Mouse (Mus musculus): ENCODE data around the gene Cacnb1. TPM values are rescaled to one million over a fixed set of nuclear protein-coding genes. Genes with fewer than 3 reads are reported as not detected.

The Cacnb1 gene
- polyA plus RNA-seq, 1 experiment from 2014 or later: 19.6 TPM

- Histone ChIP-seq H3K36me3 (no peaks in the 10 kb centered on the region), H3K9ac (0 out of 2 replicates have a peak within 1 kb of the TSS, but pooled peaks have one; percentile 26), H3K27ac (peak within 1 kb of the TSS; percentile 60; the same call in 1 of the 2 replicates), H3K4me1 (peaks cover 33% of the 10 kb centered on the region), H3K4me3 (peak within 1 kb of the TSS; percentile 50), H3K9me3 (no peaks in the 10 kb centered on the region), H3K4me2 (peak within 1 kb of the TSS; percentile 90), H3K27me3 (peaks cover 3% of the 10 kb centered on the region; the same call in 1 of the 2 replicates)
- WGBS: under 1% methylated on average over 26 of the region's 26 CpGs
- peak; percentile 35; the same call in 1 of the 2 replicates for ATAC-seq (ENCODE audit: insufficient number of reproducible peaks, low FRiP score, low TSS enrichment, low read depth)
Measured at GRCm38 (mm10) chr11:97995564-97996288, 27.1 kb downstream of the Cacnb1 start, which contains the start of gene Arl5c. Arl5c (minus strand) TSS chr11:97996181.

GRCm38 (mm10) chr11:97994539-97995100, 28.2 kb downstream of the Cacnb1 start:
- 6% methylated on average over 13 of the region's 13 CpGs for WGBS
- no peak for ATAC-seq (ENCODE audit: insufficient number of reproducible peaks, low FRiP score, low TSS enrichment, low read depth)
- Histone ChIP-seq H3K27me3 (peaks cover 3% of the 10 kb centered on the region; the same call in 1 of the 2 replicates), H3K9me3 (no peaks in the 10 kb centered on the region), H3K4me2 (peak overlapping the region; percentile 90), H3K9ac (no peak overlapping the region), H3K36me3 (no peaks in the 10 kb centered on the region), H3K27ac (no peak overlapping the region), H3K4me1 (peaks cover 35% of the 10 kb centered on the region), H3K4me3 (peak overlapping the region; percentile 50)

- WGBS: under 1% methylated on average over 26 of the region's 26 CpGs
- H3K36me3 ChIP-seq: no peaks in the 10 kb centered on the region
- H3K27ac ChIP-seq: peak overlapping the region; percentile 90
- peak; percentile 88 for ATAC-seq (ENCODE audit: insufficient number of reproducible peaks, low FRiP score, low TSS enrichment, low read depth)
- H3K4me3 ChIP-seq: peak overlapping the region; percentile 65
- H3K9me3 ChIP-seq: no peaks in the 10 kb centered on the region
- peaks cover 36% of the 10 kb centered on the region for H3K4me1 ChIP-seq
- peaks cover 27% of the 10 kb centered on the region for H3K27me3 ChIP-seq
- peak overlapping the region; percentile 50 for H3K4me2 ChIP-seq
- peak overlapping the region; percentile 71 for H3K9ac ChIP-seq
Measured at GRCm38 (mm10) chr11:97988530-97989096, 34.2 kb downstream of the Cacnb1 start.

- H3K9ac ChIP-seq: peak overlapping the region; percentile 71
- H3K4me2 ChIP-seq: peak overlapping the region; percentile 93
- peaks cover 36% of the 10 kb centered on the region for H3K4me1 ChIP-seq
- no peaks in the 10 kb centered on the region for H3K36me3 ChIP-seq
- peak; percentile 76 for ATAC-seq (ENCODE audit: insufficient number of reproducible peaks, low FRiP score, low TSS enrichment, low read depth)
- H3K4me3 ChIP-seq: peak overlapping the region; percentile 65
- WGBS: under 1% methylated on average over 42 of the region's 42 CpGs
- H3K27ac ChIP-seq: peak overlapping the region; percentile 90
- H3K9me3 ChIP-seq: no peaks in the 10 kb centered on the region
- H3K27me3 ChIP-seq: peaks cover 27% of the 10 kb centered on the region
Measured at GRCm38 (mm10) chr11:97987551-97988526, 35.0 kb downstream of the Cacnb1 start.

GRCm38 (mm10) chr11:97986738-97987465, 35.9 kb downstream of the Cacnb1 start:
- Histone ChIP-seq H3K4me1 (peaks cover 36% of the 10 kb centered on the region), H3K27me3 (peaks cover 27% of the 10 kb centered on the region), H3K27ac (no peak overlapping the region), H3K4me2 (peak overlapping the region; percentile 93), H3K9ac (peak overlapping the region; percentile 45; the same call in 1 of the 2 replicates), H3K4me3 (peak overlapping the region; percentile 65), H3K9me3 (no peaks in the 10 kb centered on the region), H3K36me3 (no peaks in the 10 kb centered on the region)
- 30% methylated on average over 13 of the region's 17 CpGs for WGBS
- ATAC-seq (ENCODE audit: insufficient number of reproducible peaks, low FRiP score, low TSS enrichment, low read depth): no peak

- Histone ChIP-seq H3K36me3 (no peaks in the 10 kb centered on the region), H3K9ac (peak within 1 kb of the TSS; percentile 45), H3K27me3 (peaks cover 27% of the 10 kb centered on the region), H3K4me1 (peaks cover 44% of the 10 kb centered on the region), H3K9me3 (no peaks in the 10 kb centered on the region), H3K4me3 (peak within 1 kb of the TSS; percentile 65), H3K4me2 (peak within 1 kb of the TSS; percentile 93), H3K27ac (no peak within 1 kb of the TSS)
- no peak for ATAC-seq (ENCODE audit: insufficient number of reproducible peaks, low FRiP score, low TSS enrichment, low read depth)
- 3% methylated on average over 56 of the region's 74 CpGs for WGBS
Measured at GRCm38 (mm10) chr11:97985727-97986677, 36.8 kb downstream of the Cacnb1 start, which contains the start of gene Plxdc1. Plxdc1 (minus strand) TSS chr11:97986444.

- 71% methylated on average over 1 of the region's 1 CpGs for WGBS
Measured at GRCm38 (mm10) chr11:97983983-97984382, 38.9 kb downstream of the Cacnb1 start.

GRCm38 (mm10) chr11:97983506-97983905, 39.3 kb downstream of the Cacnb1 start:
- H3K4me3 ChIP-seq: no peak overlapping the region
- no peaks in the 10 kb centered on the region for H3K9me3 ChIP-seq
- H3K36me3 ChIP-seq: no peaks in the 10 kb centered on the region
- H3K4me2 ChIP-seq: no peak overlapping the region
- H3K9ac ChIP-seq: no peak overlapping the region
- no peak overlapping the region for H3K27ac ChIP-seq
- no peak for ATAC-seq (ENCODE audit: insufficient number of reproducible peaks, low FRiP score, low TSS enrichment, low read depth)
- peaks cover 27% of the 10 kb centered on the region for H3K27me3 ChIP-seq
- WGBS: 93% methylated on average over 3 of the region's 3 CpGs
- peaks cover 38% of the 10 kb centered on the region for H3K4me1 ChIP-seq

More at GRCm38 (mm10) chr11:97983983-97984382, 38.9 kb downstream of the Cacnb1 start:
- H3K9ac ChIP-seq: no peak overlapping the region
- H3K4me2 ChIP-seq: no peak overlapping the region
- H3K9me3 ChIP-seq: no peaks in the 10 kb centered on the region
- no peak for ATAC-seq (ENCODE audit: insufficient number of reproducible peaks, low FRiP score, low TSS enrichment, low read depth)
- H3K27me3 ChIP-seq: peaks cover 27% of the 10 kb centered on the region
- H3K4me1 ChIP-seq: peaks cover 39% of the 10 kb centered on the region
- no peak overlapping the region for H3K27ac ChIP-seq
- H3K36me3 ChIP-seq: no peaks in the 10 kb centered on the region
- H3K4me3 ChIP-seq: no peak overlapping the region

GRCm38 (mm10) chr11:97982721-97983120, 40.1 kb downstream of the Cacnb1 start:
- no peak for ATAC-seq (ENCODE audit: insufficient number of reproducible peaks, low FRiP score, low TSS enrichment, low read depth)
- no peak overlapping the region for H3K27ac ChIP-seq
- no peak overlapping the region for H3K4me3 ChIP-seq
- peaks cover 38% of the 10 kb centered on the region for H3K4me1 ChIP-seq
- no peaks in the 10 kb centered on the region for H3K36me3 ChIP-seq
- no peak overlapping the region for H3K4me2 ChIP-seq
- peaks cover 27% of the 10 kb centered on the region for H3K27me3 ChIP-seq
- 89% methylated on average over 9 of the region's 9 CpGs for WGBS
- H3K9me3 ChIP-seq: no peaks in the 10 kb centered on the region
- no peak overlapping the region for H3K9ac ChIP-seq

- Histone ChIP-seq H3K4me1 (peaks cover 19% of the 10 kb centered on the region), H3K9ac (no peak overlapping the region), H3K9me3 (no peaks in the 10 kb centered on the region), H3K27ac (peak overlapping the region; percentile 11; the same call in 1 of the 2 replicates), H3K36me3 (no peaks in the 10 kb centered on the region), H3K27me3 (peaks cover 14% of the 10 kb centered on the region), H3K4me3 (no peak overlapping the region), H3K4me2 (0 out of 2 replicates have a peak overlapping the region, but pooled peaks have one; percentile 20)
- peak; percentile 43; the same call in 1 of the 2 replicates for ATAC-seq (ENCODE audit: insufficient number of reproducible peaks, low FRiP score, low TSS enrichment, low read depth)
- 19% methylated on average over 9 of the region's 9 CpGs for WGBS
Measured at GRCm38 (mm10) chr11:97980531-97980966, 42.3 kb downstream of the Cacnb1 start.
